Mouse (Mus musculus) forebrain, embryonic 16.5 days (tissue): ENCODE results near the gene Acox2. TPM values are rescaled to one million over a fixed set of nuclear protein-coding genes. Genes with fewer than 3 reads are reported as not detected.

Source experiments
- ATAC-seq: fragments of 200-750 bp; cut with Nextera tagmentation; 2 replicates; pipeline ENCODE4 v1.8.0; 2017; ENCODE audit warnings: mild to moderate bottlenecking, moderate library complexity
- H3K27ac ChIP-seq: fragments of 300-500 bp; sonication (generic); 2 replicates; pipeline ENCODE4 v1.5.1; 2014; ENCODE audit warnings: low read length, control low read depth
- H3K27me3 ChIP-seq: fragments of 300-500 bp; sonication (generic); replicated peaks from 2 replicates; pipeline ENCODE4 v1.6.1; 2014; ENCODE audit warnings: low read length; ENCODE audit not compliant: control insufficient read depth, insufficient read depth
- H3K36me3 ChIP-seq: fragments of 300-500 bp; sonication (generic); 2 replicates; pipeline ENCODE4 v1.6.1; 2014; ENCODE audit not compliant: control insufficient read depth, insufficient read depth
- H3K4me1 ChIP-seq: fragments of 300-500 bp; sonication (generic); replicated peaks from 2 replicates; pipeline ENCODE4 v1.6.1; 2014; ENCODE audit warnings: low read length; ENCODE audit not compliant: control insufficient read depth, insufficient read depth
- H3K4me2 ChIP-seq: fragments of 300-500 bp; sonication (generic); 2 replicates; pipeline ENCODE4 v1.6.1; 2014; ENCODE audit warnings: mild to moderate bottlenecking, low read length, control low read depth
- H3K4me3 ChIP-seq: fragments of 300-500 bp; sonication (generic); replicated peaks from 2 replicates; pipeline ENCODE4 v1.5.1; 2014; ENCODE audit warnings: mild to moderate bottlenecking, low read length, control low read depth
- H3K9ac ChIP-seq: fragments of 300-500 bp; sonication (generic); replicated peaks from 2 replicates; pipeline ENCODE4 v1.6.1; 2014; ENCODE audit warnings: low read depth, low read length, control low read depth
- H3K9me3 ChIP-seq: fragments of 300-500 bp; sonication (generic); 2 replicates; pipeline ENCODE4 v1.6.1; 2016; ENCODE audit warnings: low read length; ENCODE audit not compliant: control insufficient read depth
- WGBS: fragments of 180-500 bp; shearing (Covaris S2); extraction: QIAGEN DNeasy Blood & Tissue Kit; methylation state at CpG from one replicate; pipeline ENCODE4 v1.1.7; 2014; 5-methylcytosine and 5-hydroxymethylcytosine counted together
- polyA plus RNA-seq: library from polyadenylated mRNA; unstranded; fragments of >200 nt; fragmentation: Nextera tagmentation; extraction: Ambion mirVana; gene quantifications from 2 replicates; pipeline ENCODE4 v1.2.1, GENCODE M21; 2015

Acox2 gene
- polyA plus RNA-seq, 1 experiment from 2014 or later = 0.44 TPM

DNA sequence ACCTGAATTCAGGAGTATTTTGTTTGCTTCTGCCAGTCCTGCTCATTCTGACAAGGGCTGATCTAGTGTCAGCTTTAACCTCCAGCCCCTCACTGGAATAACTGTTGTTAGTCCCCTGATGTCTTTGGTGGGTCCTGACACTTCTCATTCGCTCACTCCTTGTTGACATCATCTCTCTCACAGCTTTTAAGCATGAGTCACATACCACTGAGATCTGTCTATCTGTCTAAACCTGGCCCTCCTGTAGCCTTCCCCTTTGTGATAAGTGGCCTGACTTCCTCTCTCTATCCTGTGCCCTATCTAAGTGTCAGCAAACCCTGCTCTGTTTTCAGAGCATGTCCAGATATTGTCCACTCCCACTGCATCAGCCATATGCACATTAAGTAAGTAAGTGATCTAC is 25.9 kb downstream of the Acox2 start:
- Histone ChIP-seq H3K9ac (no peak overlapping the region), H3K4me1 (no peaks in the 10 kb centered on the region), H3K9me3 (no peaks in the 10 kb centered on the region), H3K4me2 (no peak overlapping the region), H3K27me3 (no peaks in the 10 kb centered on the region), H3K27ac (no peak overlapping the region), H3K4me3 (no peak overlapping the region), H3K36me3 (no peaks in the 10 kb centered on the region)
- 77% methylated on average over 1 of the region's 1 CpGs for WGBS
- ATAC-seq = no peak

DNA sequence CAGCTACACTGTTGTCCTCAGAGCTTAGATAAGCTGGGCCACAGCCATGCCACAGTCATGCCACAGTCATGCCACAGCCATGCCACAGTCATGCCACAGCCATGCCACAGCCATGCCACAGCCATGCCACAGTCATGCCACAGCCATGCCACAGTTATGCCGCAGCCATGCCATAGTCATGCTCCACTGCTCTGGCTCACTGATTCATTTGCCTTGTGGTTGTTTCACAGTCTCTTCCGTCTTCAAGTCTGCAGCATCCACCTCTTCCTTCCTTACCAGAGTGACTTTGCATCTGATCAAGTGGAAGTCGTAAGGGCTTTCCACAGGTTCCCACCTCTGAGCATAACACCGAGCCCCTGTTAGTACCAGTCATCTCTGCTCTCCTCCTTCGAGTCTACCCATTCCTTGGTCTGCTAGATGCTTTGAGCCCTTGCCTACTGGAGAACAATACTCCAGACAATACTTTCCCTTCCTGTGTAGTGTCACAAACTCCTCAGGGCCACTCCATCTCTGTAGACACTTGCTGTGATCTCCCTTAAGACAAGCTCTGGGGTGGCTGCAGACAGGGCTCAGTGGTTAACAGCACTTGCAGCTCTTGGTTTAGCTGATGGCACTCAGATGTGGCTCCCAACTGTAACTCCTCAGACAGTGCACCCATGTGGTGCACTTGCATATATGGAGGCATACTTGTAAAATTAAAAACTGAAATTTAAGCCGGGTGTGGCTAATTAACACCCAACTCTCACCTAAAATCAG is 26.8 kb downstream of the Acox2 start:
- no peaks in the 10 kb centered on the region for H3K27me3 ChIP-seq
- H3K4me3 ChIP-seq = no peak overlapping the region
- no peaks in the 10 kb centered on the region for H3K36me3 ChIP-seq
- H3K4me2 ChIP-seq = no peak overlapping the region
- no peak overlapping the region for H3K27ac ChIP-seq
- H3K9me3 ChIP-seq = no peaks in the 10 kb centered on the region
- 86% methylated on average over 6 of the region's 6 CpGs for WGBS
- no peaks in the 10 kb centered on the region for H3K4me1 ChIP-seq
- no peak for ATAC-seq
- H3K9ac ChIP-seq = no peak overlapping the region

DNA sequence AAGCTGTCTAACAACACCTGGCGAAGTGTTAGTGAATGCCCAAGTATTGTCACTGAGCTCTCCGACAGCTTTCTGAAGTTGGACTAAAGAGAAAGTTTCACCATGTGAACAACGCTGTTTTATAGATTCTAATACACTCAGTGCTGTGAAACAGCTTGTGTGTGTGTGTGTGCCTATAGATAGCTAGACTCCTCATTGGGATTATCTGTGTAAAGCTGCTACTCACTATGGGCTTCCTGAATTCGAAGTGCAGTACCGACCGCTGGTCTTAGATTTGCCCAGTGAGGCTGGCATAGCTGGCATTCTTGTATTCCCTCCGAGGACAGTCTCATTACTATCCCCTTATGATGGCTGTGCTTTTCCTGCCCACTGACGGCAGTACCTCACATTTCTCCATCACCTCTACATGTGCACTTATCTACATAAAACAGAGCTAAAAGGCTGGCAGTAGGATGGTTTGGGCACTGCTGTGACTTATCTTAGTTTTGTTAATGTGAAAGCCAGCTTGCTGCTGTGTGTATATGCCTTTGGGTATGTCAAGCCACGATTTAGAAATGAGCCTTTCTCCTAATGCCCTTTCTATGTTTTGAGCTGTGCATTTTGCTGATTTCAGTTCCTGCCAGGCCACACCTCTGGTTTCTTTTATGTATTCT is 29.7 kb downstream of the Acox2 start:
- Histone ChIP-seq H3K36me3 (no peaks in the 10 kb centered on the region), H3K4me3 (no peak overlapping the region), H3K27me3 (no peaks in the 10 kb centered on the region), H3K27ac (no peak overlapping the region), H3K9ac (no peak overlapping the region), H3K4me1 (no peaks in the 10 kb centered on the region), H3K9me3 (no peaks in the 10 kb centered on the region), H3K4me2 (no peak overlapping the region)
- WGBS = 83% methylated on average over 9 of the region's 9 CpGs
- ATAC-seq = no peak

DNA sequence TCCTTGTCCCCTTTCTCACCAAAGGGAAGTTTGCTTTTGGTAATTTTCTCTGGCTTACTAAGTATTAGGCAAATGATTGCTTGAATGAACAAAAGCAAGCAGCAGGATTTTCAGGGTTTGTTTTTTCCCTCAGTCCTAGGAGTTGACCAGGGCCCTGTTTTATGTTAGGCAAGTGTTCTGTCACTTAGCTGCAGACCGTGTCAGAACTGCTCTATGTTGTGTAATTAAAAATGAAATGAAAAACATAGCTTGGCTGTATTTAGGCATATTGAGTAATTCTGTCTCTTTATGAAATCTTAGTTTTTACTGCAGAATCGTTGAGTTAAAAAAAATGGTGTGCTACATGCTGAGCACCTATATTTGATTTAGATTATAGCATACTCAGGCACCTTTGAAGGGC is 34.3 kb downstream of the Acox2 start:
- no peak for ATAC-seq
- Histone ChIP-seq H3K4me3 (no peak overlapping the region), H3K4me2 (no peak overlapping the region)

DNA sequence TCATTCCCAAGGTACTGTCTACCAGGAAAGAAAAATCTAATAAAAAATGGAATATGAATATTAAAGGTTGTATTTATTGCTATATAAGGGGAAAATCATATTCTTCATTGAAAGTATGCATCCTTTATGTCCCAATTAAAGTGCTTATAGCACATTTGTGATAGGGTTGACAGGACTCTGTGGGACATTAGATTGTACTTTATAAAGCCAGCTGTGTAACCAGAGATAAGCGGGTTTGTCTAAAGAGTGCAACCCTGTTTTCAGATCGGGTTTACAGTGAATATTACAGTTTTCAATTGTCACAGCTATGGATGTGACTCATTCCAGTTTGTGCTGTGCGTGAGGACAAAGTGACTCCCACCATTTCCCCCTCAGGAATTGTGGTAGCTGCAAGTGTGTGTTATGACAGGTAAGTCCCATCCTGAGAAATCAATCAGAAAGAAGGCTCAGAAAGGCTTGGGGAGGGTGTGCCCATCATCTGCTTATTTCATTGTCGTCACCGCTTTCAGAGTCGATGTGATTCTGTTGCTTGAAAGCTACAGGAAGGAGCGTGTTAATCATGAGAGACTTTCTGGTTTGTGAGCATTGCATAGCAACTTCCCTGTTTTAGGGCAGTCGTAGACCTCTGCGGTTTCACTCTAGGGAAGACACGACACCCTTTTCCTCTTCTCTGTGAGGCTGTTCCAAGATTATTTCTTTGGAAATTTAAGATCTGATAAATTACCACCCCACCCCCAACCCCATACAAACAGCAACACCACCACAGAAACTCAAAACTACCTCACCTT is 35.5 kb downstream of the Acox2 start:
- Histone ChIP-seq H3K4me2 (no peak overlapping the region), H3K27me3 (no peaks in the 10 kb centered on the region), H3K27ac (no peak overlapping the region), H3K4me1 (peaks cover 9% of the 10 kb centered on the region), H3K9ac (no peak overlapping the region), H3K9me3 (no peaks in the 10 kb centered on the region), H3K36me3 (no peaks in the 10 kb centered on the region), H3K4me3 (no peak overlapping the region)
- 93% methylated on average over 10 of the region's 10 CpGs for WGBS
- no peak for ATAC-seq

More for the DNA sequence above, 34.3 kb downstream of the Acox2 start:
- H3K36me3 ChIP-seq = no peaks in the 10 kb centered on the region
- WGBS = 89% methylated on average over 2 of the region's 2 CpGs
- H3K27ac ChIP-seq = no peak overlapping the region
- peaks cover 2% of the 10 kb centered on the region; the same call in 1 of the 2 replicates for H3K4me1 ChIP-seq
- H3K27me3 ChIP-seq = no peaks in the 10 kb centered on the region
- H3K9me3 ChIP-seq = no peaks in the 10 kb centered on the region
- H3K9ac ChIP-seq = no peak overlapping the region

DNA sequence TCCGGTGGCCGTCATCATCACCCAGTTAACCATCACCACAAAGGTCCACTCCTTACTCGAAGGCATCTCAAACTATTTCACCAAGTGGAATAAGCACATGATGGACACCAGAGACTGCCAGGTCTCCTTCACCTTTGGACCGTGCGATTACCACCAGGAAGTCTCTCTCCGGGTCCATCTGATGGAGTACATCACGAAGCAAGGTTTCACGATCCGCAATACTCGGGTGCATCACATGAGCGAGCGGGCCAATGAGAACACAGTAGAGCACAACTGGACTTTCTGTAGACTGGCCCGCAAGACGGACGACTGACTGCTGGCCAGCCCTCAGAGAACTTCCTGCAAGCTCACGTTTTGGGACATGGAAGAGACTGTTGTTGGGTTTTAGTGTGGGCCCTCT is 36.6 kb downstream of the Acox2 start:
- H3K36me3 ChIP-seq = no peaks in the 10 kb centered on the region
- no peaks in the 10 kb centered on the region for H3K27me3 ChIP-seq
- no peak for ATAC-seq
- H3K9ac ChIP-seq = no peak overlapping the region
- H3K4me1 ChIP-seq = peaks cover 16% of the 10 kb centered on the region
- no peaks in the 10 kb centered on the region for H3K9me3 ChIP-seq
- H3K4me3 ChIP-seq = no peak overlapping the region
- no peak overlapping the region for H3K4me2 ChIP-seq
- no peak overlapping the region for H3K27ac ChIP-seq
- WGBS = 97% methylated on average over 16 of the region's 16 CpGs

DNA sequence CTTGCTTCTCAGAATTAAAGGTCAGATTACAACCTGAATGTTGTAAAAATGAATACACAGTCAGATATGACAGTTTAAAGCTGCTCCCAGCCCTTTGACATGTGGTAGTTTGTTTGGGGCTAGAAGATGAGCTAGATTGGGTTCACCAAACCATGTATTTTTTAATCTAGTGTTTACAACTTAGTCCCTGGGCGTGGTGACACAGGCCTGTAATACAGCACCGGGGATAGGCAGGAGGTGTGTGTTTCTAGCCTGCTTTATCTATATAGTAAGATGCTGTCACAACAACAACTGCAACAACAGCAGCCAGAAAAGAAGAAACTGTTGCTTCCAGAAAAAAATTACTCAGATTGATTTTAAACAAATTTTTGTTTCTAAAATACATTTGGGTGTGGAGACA is 38.2 kb downstream of the Acox2 start:
- H3K4me3 ChIP-seq = no peak overlapping the region
- H3K9ac ChIP-seq = no peak overlapping the region
- peaks cover 20% of the 10 kb centered on the region for H3K4me1 ChIP-seq
- no peaks in the 10 kb centered on the region for H3K36me3 ChIP-seq
- H3K27me3 ChIP-seq = no peaks in the 10 kb centered on the region
- 93% methylated on average over 2 of the region's 2 CpGs for WGBS
- no peaks in the 10 kb centered on the region for H3K9me3 ChIP-seq
- no peak overlapping the region for H3K4me2 ChIP-seq
- H3K27ac ChIP-seq = no peak overlapping the region
- no peak for ATAC-seq

DNA sequence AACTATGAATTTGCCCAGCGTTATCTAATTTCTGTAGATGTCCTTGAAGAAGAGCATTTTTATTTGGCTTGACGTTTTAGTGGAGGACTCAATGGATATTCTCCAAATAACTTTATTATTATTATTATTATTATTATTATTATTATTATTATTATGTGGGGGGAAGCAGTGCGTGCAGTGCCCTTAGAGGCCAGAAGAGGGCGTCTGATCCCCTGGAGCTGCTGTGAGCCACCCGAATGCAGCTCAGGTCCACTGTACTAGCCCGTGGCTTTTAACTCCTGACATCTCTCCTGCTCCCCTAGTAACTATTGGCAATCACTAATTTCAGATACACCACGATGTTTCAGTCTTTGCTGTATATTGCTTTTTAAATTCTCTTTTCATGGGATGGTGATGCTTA is 38.8 kb downstream of the Acox2 start:
- Histone ChIP-seq H3K4me1 (peaks cover 25% of the 10 kb centered on the region), H3K27ac (no peak overlapping the region), H3K4me3 (no peak overlapping the region), H3K36me3 (no peaks in the 10 kb centered on the region), H3K4me2 (no peak overlapping the region), H3K9me3 (no peaks in the 10 kb centered on the region), H3K9ac (no peak overlapping the region), H3K27me3 (no peaks in the 10 kb centered on the region)
- no peak for ATAC-seq
- 63% methylated on average over 7 of the region's 7 CpGs for WGBS

DNA sequence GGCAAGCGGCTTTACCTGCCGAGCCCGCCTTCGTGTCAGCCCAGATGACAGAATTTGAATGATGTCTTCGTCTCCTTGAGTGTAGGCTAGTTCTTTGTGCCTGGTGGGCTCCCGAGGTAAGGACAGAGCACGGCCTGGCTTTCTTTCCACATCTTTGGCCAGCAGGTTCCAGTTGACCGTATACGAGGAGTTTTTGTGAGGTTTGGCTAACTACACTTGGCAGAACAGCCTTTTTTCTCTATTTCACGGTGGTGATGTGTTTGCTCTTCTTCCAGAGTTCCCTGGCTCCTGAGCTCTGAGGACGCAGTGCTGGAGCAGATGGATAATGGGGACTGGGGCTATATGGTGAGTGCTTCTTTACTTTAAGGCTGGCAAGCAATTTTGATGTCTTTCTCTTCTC is 39.3 kb downstream of the Acox2 start:
- H3K9me3 ChIP-seq = no peaks in the 10 kb centered on the region
- H3K4me2 ChIP-seq = no peak overlapping the region
- ATAC-seq = no peak
- no peak overlapping the region for H3K9ac ChIP-seq
- H3K27me3 ChIP-seq = no peaks in the 10 kb centered on the region
- peaks cover 30% of the 10 kb centered on the region for H3K4me1 ChIP-seq
- H3K4me3 ChIP-seq = no peak overlapping the region
- H3K27ac ChIP-seq = no peak overlapping the region
- H3K36me3 ChIP-seq = no peaks in the 10 kb centered on the region
- 55% methylated on average over 11 of the region's 11 CpGs for WGBS
